Mouse (Mus musculus) brown adipose tissue, adult 24 weeks (tissue): ENCODE results near the gene Espnl. TPM values are rescaled to one million over a fixed set of nuclear protein-coding genes. Genes with fewer than 3 reads are reported as not detected.

Experiments
- H3K27ac ChIP-seq: fragments of 200-500 bp; replicated peaks from 2 replicates; pipeline ENCODE4 v1.5.1; 2012; ENCODE audit warnings: low read depth, mild to moderate bottlenecking, low read length
- H3K4me1 ChIP-seq: fragments of 200-500 bp; 2 replicates; pipeline ENCODE4 v1.6.1; 2012; ENCODE audit warnings: low read length, mixed read lengths; ENCODE audit not compliant: control insufficient read depth, insufficient read depth, insufficient read length
- H3K4me3 ChIP-seq: fragments of 200-500 bp; 2 replicates; pipeline ENCODE4 v1.5.1; 2012; ENCODE audit warnings: low read depth, mild to moderate bottlenecking, low read length, moderate library complexity; ENCODE audit not compliant: insufficient read depth
- polyA plus RNA-seq: library from polyadenylated mRNA; stranded (reverse); fragments of >200 nt; gene quantifications from 2 replicates; pipeline ENCODE4 v1.2.4, GENCODE M21; 2012; ENCODE audit not compliant: missing spikeins, insufficient read depth, insufficient read length

Gene Espnl
- polyA plus RNA-seq, 1 experiment, result not detected

DNA sequence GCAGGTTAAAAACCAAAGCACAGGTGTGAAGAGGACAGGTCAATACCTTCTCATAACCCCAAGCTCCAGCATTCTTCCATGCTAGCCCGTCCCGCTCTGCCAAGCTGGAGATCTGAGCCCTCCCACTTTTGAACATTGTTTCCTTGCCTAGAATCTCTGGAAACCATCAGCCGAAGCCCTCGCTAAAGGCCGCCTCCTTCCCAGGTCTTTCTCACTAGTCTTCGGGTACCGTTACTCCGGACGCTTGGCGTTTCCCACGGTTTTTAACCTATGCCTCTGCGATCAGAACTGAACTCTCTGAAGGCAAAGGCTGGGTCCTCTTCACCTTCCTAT, 76.0 kb downstream of the Espnl start:
- Histone ChIP-seq H3K4me1 (peaks cover 9% of the 10 kb centered on the region; the same call in 1 of the 2 replicates), H3K27ac (peak overlapping the region; percentile 58; the same call in 1 of the 2 replicates), H3K4me3 (peak overlapping the region; percentile 96)

Other genes starting within 250 kb of the Espnl start
- not detected in 2 replicates for gene Rbm44, start 177.0 kb upstream of the Espnl start, polyA plus RNA-seq
- gene Ramp1, start 142.3 kb upstream of the Espnl start, polyA plus RNA-seq, result 1.5 and 2.8 TPM in 2 replicates
- gene Ube2f, start 71.8 kb upstream of the Espnl start, polyA plus RNA-seq, result 74.2 and 90.4 TPM in 2 replicates
- 9.1 and 10.6 TPM in 2 replicates for gene Scly, start 23.7 kb upstream of the Espnl start, polyA plus RNA-seq
- gene Klhl30, start 28.9 kb downstream of the Espnl start, polyA plus RNA-seq, result 0.32 and 0.71 TPM in 2 replicates
- not detected in 2 replicates for gene Erfe, start 44.4 kb downstream of the Espnl start, polyA plus RNA-seq
- 37.9 and 39.9 TPM in 2 replicates for gene Ilkap, start 76.7 kb downstream of the Espnl start, polyA plus RNA-seq
- 7.8 and 10.9 TPM in 2 replicates for gene Hes6, start 92.0 kb downstream of the Espnl start, polyA plus RNA-seq
- gene Per2, start 137.2 kb downstream of the Espnl start, polyA plus RNA-seq, result 1.6 and 6.7 TPM in 2 replicates
- gene Traf3ip1, start 172.6 kb downstream of the Espnl start, polyA plus RNA-seq, result 3.8 and 4.9 TPM in 2 replicates
- gene Asb1, start 218.5 kb downstream of the Espnl start, polyA plus RNA-seq, result 3.4 and 5.0 TPM in 2 replicates